Mouse (Mus musculus) G1E (cell line): ENCODE measurements around the gene Syn3.

Source experiments
- CTCF ChIP-seq: IDR thresholded peaks from 2 replicates; pipeline ENCODE4 v1.5.1; 2012; ENCODE audit warnings: low read depth, low read length, inconsistent platforms, mixed read lengths
- GATA1 ChIP-seq: IDR thresholded peaks from 2 replicates; pipeline ENCODE4 v1.6.1; 2012; ENCODE audit warnings: borderline replicate concordance, low read length, inconsistent platforms, mixed read lengths
- GATA2 ChIP-seq: IDR thresholded peaks from 2 replicates; pipeline ENCODE4 v1.6.1; 2012; ENCODE audit warnings: low read depth, low read length, inconsistent platforms, borderline replicate concordance
- POLR2AphosphoS5 ChIP-seq: IDR thresholded peaks from 2 replicates; pipeline ENCODE4 v1.6.1; 2012; ENCODE audit warnings: low read depth, low read length, inconsistent platforms; ENCODE audit not compliant: insufficient replicate concordance
- TAL1 ChIP-seq: conservative IDR thresholded peaks from 2 replicates; pipeline ENCODE4 v1.6.1; 2012; ENCODE audit warnings: low read depth, low read length, inconsistent platforms, mixed read lengths

- no peak for TF ChIP-seq CTCF
- TF ChIP-seq POLR2AphosphoS5 = no peak
- no peak for TF ChIP-seq GATA2
- TF ChIP-seq GATA1 = no peak
- no peak for TF ChIP-seq TAL1
These were observed 170.6 kb downstream of the Syn3 start for GRCm38 (mm10) chr10:86328143-86328542.
